19 mouse cellular contexts compared by ENCODE assay signal in genomic region chr2:35718003-35718500, GRCm38 (mm10).
DNase-seq lines count a peak whose midpoint lies in the region; ATAC-seq and TF ChIP-seq lines count a peak whose summit lies in the region.
"Had no signal": no experiment of that assay in that cellular context is flagged by ENCODE, and none has a peak within 500 bp of the region (broad histone marks: within the 10 kb centered on the region; RNA-seq: fewer than 3 reads in every experiment).

No protein-coding gene starts in this region.

- H3K4me2 ChIP-seq in kidney, embryonic 15.5 days, result no peak overlapping the region
- no peak overlapping the region for H3K4me2 ChIP-seq in lung, postnatal 0 days (replicated peaks; ENCODE audit: low read depth, low read length)
- H3K4me2 ChIP-seq in midbrain, postnatal 0 days (ENCODE audit: low read depth, low read length, poor library complexity, severe bottlenecking), result no peak overlapping the region
- H3K4me2 ChIP-seq: heart, embryonic 13.5 days; hindbrain, embryonic 15.5 days; liver, embryonic 13.5 days had no signal

- no peak overlapping the region for H3K9ac ChIP-seq in kidney, embryonic 15.5 days
- H3K9ac ChIP-seq in lung, postnatal 0 days (replicated peaks; ENCODE audit: low read depth), result no peak overlapping the region
- H3K9ac ChIP-seq in midbrain, postnatal 0 days (replicated peaks; ENCODE audit: low read length, poor library complexity, severe bottlenecking), result no peak overlapping the region
- H3K9ac ChIP-seq: heart, embryonic 13.5 days; hindbrain, embryonic 15.5 days; liver, embryonic 13.5 days had no signal

- 61% methylated on average over 5 of the region's 5 CpGs for WGBS in kidney, adult 2 months
- 79% methylated on average over 5 of the region's 5 CpGs for WGBS in kidney, embryonic 15.5 days
- 60% methylated on average over 5 of the region's 5 CpGs for WGBS in lung, postnatal 0 days
- WGBS in midbrain, postnatal 0 days, result 92% methylated on average over 5 of the region's 5 CpGs

- no peak for TF ChIP-seq EP300 in lung, postnatal 0 days (IDR thresholded peaks at IDR 0.05)

- ATAC-seq in kidney, embryonic 15.5 days (replicated peaks; ENCODE audit: low FRiP score), result no peak
- ATAC-seq in lung, postnatal 0 days, result 0 out of 2 replicates have a peak, but pooled peaks have one; percentile 12
- ATAC-seq in granulocyte monocyte progenitor cell, adult 5-6 weeks (replicated peaks; ENCODE audit: poor library complexity, severe bottlenecking), result peak; percentile 44
- no peak for ATAC-seq in midbrain, postnatal 0 days (ENCODE audit: low FRiP score)
- ATAC-seq: intestine, embryonic 16.5 days; midbrain, embryonic 16.5 days had no signal

- H3K4me1 ChIP-seq in kidney, adult 2 months (ENCODE audit: control insufficient read depth, insufficient read depth, low read length), result no peaks in the 10 kb centered on the region
- peaks cover 17% of the 10 kb centered on the region for H3K4me1 ChIP-seq in kidney, embryonic 15.5 days
- peaks cover 4% of the 10 kb centered on the region; the same call in 1 of the 2 replicates for H3K4me1 ChIP-seq in lung, postnatal 0 days (ENCODE audit: insufficient read depth, low read depth, low read length)
- no peaks in the 10 kb centered on the region for H3K4me1 ChIP-seq in midbrain, postnatal 0 days (ENCODE audit: insufficient read depth, low read length)

- H3K9me3 ChIP-seq in kidney, embryonic 15.5 days (replicated peaks), result no peaks in the 10 kb centered on the region
- H3K9me3 ChIP-seq in lung, postnatal 0 days (ENCODE audit: low read length), result no peaks in the 10 kb centered on the region
- H3K9me3 ChIP-seq in midbrain, postnatal 0 days (ENCODE audit: low read length), result no peaks in the 10 kb centered on the region
- H3K9me3 ChIP-seq: heart, embryonic 13.5 days; hindbrain, embryonic 15.5 days; liver, embryonic 13.5 days had no signal

- TF ChIP-seq CTCF in kidney, adult 2 months (conservative IDR thresholded peaks at IDR 0.05; ENCODE audit: insufficient read depth, insufficient read length, low read depth, low read length), result no peak
- TF ChIP-seq CTCF in lung, postnatal 0 days (IDR thresholded peaks at IDR 0.05), result no peak
- TF ChIP-seq CTCF in midbrain, postnatal 0 days (IDR thresholded peaks at IDR 0.05), result no peak

- TF ChIP-seq POLR2A in kidney, adult 2 months (IDR thresholded peaks at IDR 0.05; ENCODE audit: low read depth, low read length), result no peak

- no peaks in the 10 kb centered on the region for H3K27me3 ChIP-seq in kidney, adult 2 months (replicated peaks; ENCODE audit: control insufficient read depth, insufficient read depth, low read length)
- no peaks in the 10 kb centered on the region for H3K27me3 ChIP-seq in kidney, embryonic 15.5 days
- H3K27me3 ChIP-seq in lung, postnatal 0 days (replicated peaks; ENCODE audit: insufficient read depth, low read length), result no peaks in the 10 kb centered on the region
- no peaks in the 10 kb centered on the region for H3K27me3 ChIP-seq in splenic B cell, adult 2 months (ENCODE audit: control insufficient read depth, insufficient read depth, low read length, poor library complexity, severe bottlenecking)
- no peaks in the 10 kb centered on the region for H3K27me3 ChIP-seq in midbrain, postnatal 0 days (ENCODE audit: insufficient read depth, low read length)
- H3K27me3 ChIP-seq: heart, embryonic 13.5 days; hindbrain, embryonic 15.5 days; liver, embryonic 13.5 days had no signal

- 0 out of 2 replicates have a peak overlapping the region, but pooled peaks have one; percentile 21 for H3K27ac ChIP-seq in kidney, adult 2 months (ENCODE audit: insufficient read depth, low read depth, low read length)
- no peak overlapping the region for H3K27ac ChIP-seq in kidney, embryonic 15.5 days
- H3K27ac ChIP-seq in lung, postnatal 0 days (ENCODE audit: low read length), result no peak overlapping the region
- no peak overlapping the region for H3K27ac ChIP-seq in midbrain, postnatal 0 days (ENCODE audit: low read depth, low read length)
- H3K27ac ChIP-seq: heart, embryonic 13.5 days; hindbrain, embryonic 15.5 days; kidney, postnatal 0 days; liver, embryonic 13.5 days had no signal

- DNase-seq in kidney, adult 2 months, result peak; percentile 45
- no peak for DNase-seq in lung, postnatal 0 days (ENCODE audit: low spot score)
- DNase-seq in lung, adult 18-20 months, result no peak
- DNase-seq in splenic B cell, adult 2 months (ENCODE audit: low read depth, low spot score), result peak; percentile 28
- DNase-seq in midbrain, postnatal 0 days (ENCODE audit: low spot score), result no peak
- DNase-seq: adrenal gland, adult 8-10 months; cerebellum, adult 8-10 months; heart, postnatal 4 days; left cerebral cortex, postnatal 4 days; liver, embryonic 13.5 days; lung, postnatal 10 days; right cerebral cortex, postnatal 14 days had no signal

- H3K36me3 ChIP-seq in kidney, adult 2 months (ENCODE audit: control insufficient read depth, insufficient read depth, low read length), result no peaks in the 10 kb centered on the region
- peaks cover 98% of the 10 kb centered on the region for H3K36me3 ChIP-seq in kidney, embryonic 15.5 days
- peaks cover 55% of the 10 kb centered on the region for H3K36me3 ChIP-seq in lung, postnatal 0 days (ENCODE audit: insufficient read depth, low read length)
- H3K36me3 ChIP-seq in splenic B cell, adult 2 months (ENCODE audit: control insufficient read depth, insufficient read depth, low read length, poor library complexity, severe bottlenecking), result no peaks in the 10 kb centered on the region
- peaks cover 83% of the 10 kb centered on the region for H3K36me3 ChIP-seq in midbrain, postnatal 0 days (ENCODE audit: insufficient read depth, low read length)

- no peak overlapping the region for H3K4me3 ChIP-seq in kidney, adult 2 months (ENCODE audit: insufficient read depth, low read depth, low read length)
- H3K4me3 ChIP-seq in kidney, embryonic 15.5 days (replicated peaks), result no peak overlapping the region
- H3K4me3 ChIP-seq in lung, postnatal 0 days (ENCODE audit: low read depth, low read length), result no peak overlapping the region
- H3K4me3 ChIP-seq in midbrain, postnatal 0 days (ENCODE audit: low read depth, low read length), result no peak overlapping the region
- H3K4me3 ChIP-seq: heart, embryonic 13.5 days; hindbrain, embryonic 15.5 days; liver, embryonic 13.5 days had no signal

Comparison
In these comparisons a context has a peak if more than half of its experiments do, and no peak if none do; other contexts are left out.
1. DNase-seq: peak in kidney, adult 2 months (single experiment) and splenic B cell, adult 2 months (single experiment); none in lung, postnatal 0 days (single experiment), lung, adult 18-20 months (0 of 2) and midbrain, postnatal 0 days (single experiment).
2. ATAC-seq: peak in lung, postnatal 0 days (single experiment) and granulocyte monocyte progenitor cell, adult 5-6 weeks (single experiment); none in kidney, embryonic 15.5 days (single experiment) and midbrain, postnatal 0 days (single experiment).